Mouse (Mus musculus) layer of hippocampus, postnatal 14 days (tissue): ENCODE measurements at regions not wholly inside any gene's neighbourhood (a gene's known extent, or its start where the extent isn't known, plus 50 kb on each side); places are given as distances from the start of the nearest gene placed in this dataset.

Experiments used
- DNase-seq, 2 experiments: peaks; one replicate each; pipeline ENCODE4 v3.0.0; 2021 to 2022; ENCODE audit warnings: low spot score in 2 of 2, mixed read lengths in 1 of 2

DNA sequence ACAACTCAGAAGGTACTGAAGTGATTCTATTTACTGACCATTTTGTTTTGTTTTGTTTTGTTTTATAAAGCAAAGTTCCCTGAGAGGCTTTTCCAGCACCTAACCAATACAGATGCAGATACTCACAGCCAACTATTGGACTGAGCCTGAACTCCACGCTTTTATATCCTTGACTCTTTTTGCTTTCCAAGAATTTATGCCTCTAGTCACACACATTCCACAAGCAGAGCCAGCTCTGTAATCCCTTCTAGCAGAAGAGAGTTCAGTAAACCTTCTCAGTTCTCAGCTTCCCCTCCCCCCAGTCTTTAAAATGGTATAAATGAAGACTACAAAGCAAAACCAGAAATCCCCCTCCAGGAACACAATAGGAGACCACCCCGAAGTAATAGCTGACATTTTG is 269.0 kb upstream of the 1700003H04Rik start:
- no peak for DNase-seq

DNA sequence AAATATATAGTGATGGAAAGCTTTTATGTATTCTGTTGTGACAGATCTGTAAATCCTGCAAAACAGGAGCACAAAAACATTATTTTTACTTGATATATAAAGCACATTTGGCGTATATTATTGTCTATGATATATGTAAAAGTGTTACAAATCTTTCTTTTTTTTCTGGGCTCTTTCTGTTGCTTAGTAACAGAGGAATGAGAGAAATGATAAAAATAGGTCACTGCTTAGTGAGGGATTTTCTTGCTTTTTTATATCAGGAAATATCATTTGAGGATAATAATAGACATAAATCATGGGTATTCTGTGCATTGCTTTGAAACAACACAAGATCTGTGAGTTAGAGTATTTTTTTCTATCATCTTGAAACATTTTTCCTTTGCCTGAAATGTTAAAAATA is 239.7 kb upstream of the 1700003H04Rik start:
- no peak for DNase-seq

- DNase-seq, result no peak
Measured at GRCm38 (mm10) chr3:124806891-124807290, 226.0 kb upstream of the 1700003H04Rik start.

- DNase-seq, result no peak
Measured at GRCm38 (mm10) chr3:124789220-124790017, 208.5 kb upstream of the 1700003H04Rik start.

- DNase-seq, result no peak
Measured at GRCm38 (mm10) chr3:124788181-124788580, 207.3 kb upstream of the 1700003H04Rik start.

DNA sequence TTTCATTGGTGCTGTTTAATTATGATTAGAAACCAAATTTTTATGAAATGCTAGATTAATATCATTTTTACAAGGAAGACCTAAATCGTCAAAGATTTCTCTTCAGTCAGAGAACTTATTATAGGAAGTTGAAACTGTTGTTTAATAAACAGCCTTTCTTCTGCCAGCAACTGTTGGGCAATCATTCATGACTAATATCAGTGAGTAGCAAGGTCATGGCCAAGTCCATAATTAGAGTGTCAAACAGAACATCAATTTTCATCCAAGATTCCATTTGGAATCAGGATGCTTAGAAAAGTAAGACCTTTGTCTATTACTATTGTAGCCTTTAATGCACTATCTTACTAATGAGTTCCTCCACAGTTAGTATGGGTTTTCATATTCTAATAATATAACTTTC is 189.4 kb upstream of the 1700003H04Rik start:
- no peak for DNase-seq

GRCm38 (mm10) chr3:124769252-124769651 is 188.4 kb upstream of the 1700003H04Rik start:
- DNase-seq, result no peak

- DNase-seq, result peak in 1 of 2 experiments; percentile 16
Measured at GRCm38 (mm10) chr3:124755693-124756435, 175.0 kb upstream of the 1700003H04Rik start.

GRCm38 (mm10) chr3:124752571-124753118 is 171.7 kb upstream of the 1700003H04Rik start:
- DNase-seq, result no peak

- peak in 1 of 2 experiments; percentile 16 for DNase-seq
Measured at GRCm38 (mm10) chr3:124749314-124749713, 168.4 kb upstream of the 1700003H04Rik start.

- peak in 1 of 2 experiments; percentile 40 for DNase-seq
Measured at GRCm38 (mm10) chr3:124728281-124728680, 147.4 kb upstream of the 1700003H04Rik start.

GRCm38 (mm10) chr3:124712166-124712565 is 131.3 kb upstream of the 1700003H04Rik start:
- DNase-seq, result no peak

GRCm38 (mm10) chr3:124673551-124673950 is 92.7 kb upstream of the 1700003H04Rik start:
- DNase-seq, result no peak

GRCm38 (mm10) chr3:124658153-124658552 is 77.3 kb upstream of the 1700003H04Rik start:
- DNase-seq, result no peak

GRCm38 (mm10) chr3:124633372-124633771 is 52.5 kb upstream of the 1700003H04Rik start:
- no peak for DNase-seq
